Mouse (Mus musculus) heart, adult 10 weeks (tissue): Measurements from ENCODE around the gene Khdc4. TPM values are rescaled to one million over a fixed set of nuclear protein-coding genes. Genes with fewer than 3 reads are reported as not detected.

ENCODE experiments used
- polyA plus RNA-seq: library from polyadenylated mRNA; stranded (reverse); fragments of 350-450 nt; fragmentation: Illumina TruSeq; extraction: RNeasy Lipid Tissue Mini Kit (QIAGEN cat#74804); gene quantifications from one replicate; pipeline ENCODE4 v1.2.3, GENCODE M21; 2014; ENCODE audit warnings: low read depth, low replicate concordance

Khdc4 gene
- polyA plus RNA-seq, result 38.9 TPM

DNA sequence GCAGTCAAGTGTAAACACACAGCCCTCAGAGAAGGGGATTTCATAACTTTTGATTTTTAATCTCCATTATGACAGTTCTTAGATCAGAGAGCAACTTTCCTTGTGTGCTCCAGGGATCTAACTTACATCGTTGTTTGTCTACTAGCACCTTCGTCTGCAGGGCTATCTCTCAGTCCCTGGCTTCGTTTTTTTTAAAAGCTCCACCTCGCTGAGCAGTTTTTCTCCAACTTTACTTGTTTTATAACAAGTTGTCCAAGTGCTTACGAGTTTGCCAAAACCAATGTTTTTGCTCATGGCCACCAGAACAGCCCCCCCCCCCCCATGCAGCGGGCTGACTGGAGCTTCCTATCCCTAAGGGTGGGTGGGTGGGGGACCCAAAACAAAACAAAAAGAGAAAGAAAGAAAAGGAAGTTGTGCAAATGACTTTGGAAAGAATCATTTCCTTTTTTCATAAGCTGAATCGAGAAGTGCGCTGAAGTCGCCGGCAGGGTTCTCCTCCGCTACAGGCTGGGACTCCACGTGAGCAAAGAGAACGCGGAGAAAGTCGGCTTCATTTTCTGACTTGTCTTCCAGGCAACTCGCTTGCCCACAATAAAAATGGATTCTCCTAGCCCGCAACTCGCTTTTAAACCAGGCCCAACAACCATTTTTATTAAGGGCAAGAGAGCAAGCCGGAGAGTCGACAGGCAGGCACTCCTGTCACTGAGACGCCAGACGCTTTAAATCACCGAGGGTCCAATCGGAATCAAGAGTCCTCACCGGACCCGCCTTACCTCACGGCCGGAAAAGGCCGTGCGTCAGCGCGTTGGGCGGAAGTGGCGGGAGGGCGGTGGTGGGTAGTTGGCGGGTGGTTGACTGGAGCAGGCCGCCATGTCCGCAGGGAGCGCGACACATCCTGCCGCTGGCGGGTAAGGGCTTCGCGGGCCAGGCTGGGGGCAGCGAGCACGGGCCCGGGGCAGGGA, at the start of gene Khdc4:
Gene Khdc4 (plus strand): TSS at position 824 of the 962 bp plus-strand sequence.

DNA sequence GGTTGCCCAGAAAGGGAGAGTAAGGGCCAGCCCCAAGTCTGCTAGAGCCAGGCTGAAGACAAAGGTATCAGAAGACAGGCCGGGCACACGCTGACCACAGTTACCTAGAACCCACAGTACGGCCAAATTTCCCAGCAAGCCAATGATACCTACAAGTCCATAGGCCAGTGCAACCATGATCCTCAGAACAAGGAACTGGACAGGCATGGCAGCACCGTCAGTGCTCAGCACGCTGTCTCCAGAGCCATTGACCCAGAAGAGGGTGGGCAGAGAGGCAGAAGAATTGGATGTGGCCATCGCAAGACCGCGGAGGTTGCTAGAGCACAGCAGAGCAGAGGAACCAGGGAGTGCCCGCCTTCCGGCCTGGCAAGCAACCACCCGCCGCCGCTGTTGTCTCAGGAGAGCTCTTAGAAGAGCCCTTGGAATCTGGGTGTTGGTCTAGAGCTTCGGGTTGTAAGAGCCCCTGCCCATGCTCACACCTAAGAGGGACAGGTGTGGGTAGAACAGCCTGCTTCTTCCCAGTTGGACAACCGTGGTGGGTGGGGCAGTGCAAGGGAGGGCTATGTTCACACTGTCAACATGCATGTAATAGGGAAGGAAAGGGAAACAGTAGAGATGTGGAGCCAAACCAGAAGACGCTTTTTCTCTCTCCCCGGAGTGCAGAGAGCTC, 32.6 kb upstream of the Khdc4 start, which contains the start of gene Rxfp4:
Gene Rxfp4 (minus strand): TSS at position 297 of the 670 bp plus-strand sequence.

DNA sequence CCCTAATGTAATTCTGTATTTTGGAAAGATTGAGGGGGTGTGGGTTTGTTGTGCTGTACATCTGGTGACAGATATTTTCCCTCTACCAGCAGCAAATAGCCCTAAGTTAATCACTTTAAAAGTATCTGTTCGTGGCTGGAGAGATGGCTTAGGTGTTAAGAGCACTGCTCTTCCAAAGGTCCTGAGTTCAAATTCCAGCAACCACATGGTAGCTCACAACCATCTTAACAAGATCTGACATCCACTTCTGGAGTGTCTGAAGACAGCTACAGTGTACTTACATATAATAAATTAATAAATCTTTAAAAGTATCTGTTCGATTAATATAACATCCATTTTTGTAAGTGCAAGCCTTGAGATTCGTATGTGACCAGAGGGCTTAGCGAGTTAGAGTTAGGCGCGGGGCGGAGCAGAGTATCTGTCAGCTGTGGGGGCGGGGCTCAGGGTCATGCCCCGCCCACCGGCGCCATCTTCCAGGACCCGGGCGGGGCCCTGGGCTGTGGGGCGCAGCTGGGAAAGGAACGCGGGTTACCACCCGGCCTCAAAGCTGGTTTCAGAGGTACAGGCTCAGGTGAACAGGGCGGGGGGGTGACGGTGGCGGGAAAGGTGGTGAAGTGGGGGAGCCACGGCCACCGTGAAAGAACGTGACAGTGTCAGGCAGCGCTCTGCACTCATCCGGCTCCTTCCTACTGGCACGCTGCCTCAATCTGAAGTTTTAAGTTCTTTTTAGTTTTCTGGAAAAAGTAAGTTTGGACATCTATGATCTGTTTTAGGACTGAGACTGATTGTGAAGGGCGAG, 31.0 kb downstream of the Khdc4 start, which contains the start of gene Rit1:
Gene Rit1 (plus strand): TSS at position 440 of the 799 bp plus-strand sequence.

Other genes with a start within 250 kb of the Khdc4 start
- gene Sema4a, start 224.6 kb upstream of the Khdc4 start, polyA plus RNA-seq, result 4.1 TPM
- gene Lmna, start 175.8 kb upstream of the Khdc4 start, polyA plus RNA-seq, result 80.8 TPM
- 0.34 TPM for gene Mex3a, start 153.4 kb upstream of the Khdc4 start, polyA plus RNA-seq
- not detected for gene Rab25, start 137.5 kb upstream of the Khdc4 start, polyA plus RNA-seq
- 116 TPM for gene Lamtor2, start 132.7 kb upstream of the Khdc4 start, polyA plus RNA-seq
- 60.0 TPM for gene Ubqln4, start 132.0 kb upstream of the Khdc4 start, polyA plus RNA-seq
- 76.6 TPM for gene Ssr2, start 109.9 kb upstream of the Khdc4 start, polyA plus RNA-seq
- gene Arhgef2, start 79.8 kb upstream of the Khdc4 start, polyA plus RNA-seq, result 32.9 TPM
- not detected for gene Rxfp4, start 32.7 kb upstream of the Khdc4 start, polyA plus RNA-seq
- 94.5 TPM for gene Rit1, start 31.0 kb downstream of the Khdc4 start, polyA plus RNA-seq
- gene Syt11, start 89.4 kb downstream of the Khdc4 start, polyA plus RNA-seq, result 13.0 TPM
- 24.3 TPM for gene Gon4l, start 149.4 kb downstream of the Khdc4 start, polyA plus RNA-seq
- 15.1 TPM for gene Msto1, start 228.2 kb downstream of the Khdc4 start, polyA plus RNA-seq